Mouse (Mus musculus): ENCODE data around the gene Peg12. TPM values are rescaled to one million over a fixed set of nuclear protein-coding genes. Genes with fewer than 3 reads are reported as not detected.

Gene Peg12
- polyA plus RNA-seq (2015; fragmentation: Nextera tagmentation; extraction: Ambion mirVana): 56.3 and 66.0 TPM in 2 replicates

GRCm38 (mm10) chr7:62463878-62464755 lies at the start of gene Peg12:
Gene Peg12, minus strand, starts transcription at chr7:62464510.
- Histone ChIP-seq H3K27ac (peak within 1 kb of the TSS; percentile 91), H3K27me3 (no peaks in the 10 kb centered on the region), H3K9me3 (replicated peaks) (peaks cover 21% of the 10 kb centered on the region), H3K4me3 (peak within 1 kb of the TSS; percentile 62), H3K36me3 (ENCODE audit: poor library complexity, severe bottlenecking) (no peaks in the 10 kb centered on the region), H3K4me1 (0 out of 2 replicates have a peak, but pooled peaks cover 10% of the 10 kb centered on the region), H3K4me2 (peak within 1 kb of the TSS; percentile 62), H3K9ac (peak within 1 kb of the TSS; percentile 85)
- WGBS: 17% methylated on average over 66 of the region's 82 CpGs
- ATAC-seq: peak; percentile 77

DNA sequence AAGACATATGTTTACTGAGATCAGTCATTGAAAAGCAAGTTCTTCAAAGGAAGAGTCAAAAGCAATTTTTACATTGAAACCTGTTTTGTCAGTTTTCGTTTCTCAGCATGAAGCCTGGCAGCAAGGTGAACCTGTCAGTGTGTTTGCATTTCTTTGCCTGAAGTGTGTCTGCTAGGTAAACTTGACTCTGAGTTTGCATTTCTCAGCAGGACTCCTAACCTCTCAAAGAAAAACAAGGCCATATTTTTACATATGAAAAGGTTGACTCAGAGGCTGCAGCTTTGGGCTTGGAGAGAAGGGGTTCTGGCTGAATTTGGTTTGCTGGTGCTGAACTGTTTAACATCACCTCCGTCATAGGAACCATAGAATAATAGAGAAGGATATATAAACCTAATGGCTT lies 21.8 kb upstream of the Peg12 start:
- H3K27me3 ChIP-seq: no peaks in the 10 kb centered on the region
- H3K4me3 ChIP-seq: no peak overlapping the region
- no peaks in the 10 kb centered on the region for H3K36me3 ChIP-seq (ENCODE audit: poor library complexity, severe bottlenecking)
- no peak overlapping the region for H3K27ac ChIP-seq
- H3K4me2 ChIP-seq: no peak overlapping the region
- no peaks in the 10 kb centered on the region for H3K9me3 ChIP-seq (replicated peaks)
- WGBS: 31% methylated on average over 2 of the region's 2 CpGs
- H3K9ac ChIP-seq: no peak overlapping the region
- H3K4me1 ChIP-seq: no peaks in the 10 kb centered on the region
- no peak for ATAC-seq

DNA sequence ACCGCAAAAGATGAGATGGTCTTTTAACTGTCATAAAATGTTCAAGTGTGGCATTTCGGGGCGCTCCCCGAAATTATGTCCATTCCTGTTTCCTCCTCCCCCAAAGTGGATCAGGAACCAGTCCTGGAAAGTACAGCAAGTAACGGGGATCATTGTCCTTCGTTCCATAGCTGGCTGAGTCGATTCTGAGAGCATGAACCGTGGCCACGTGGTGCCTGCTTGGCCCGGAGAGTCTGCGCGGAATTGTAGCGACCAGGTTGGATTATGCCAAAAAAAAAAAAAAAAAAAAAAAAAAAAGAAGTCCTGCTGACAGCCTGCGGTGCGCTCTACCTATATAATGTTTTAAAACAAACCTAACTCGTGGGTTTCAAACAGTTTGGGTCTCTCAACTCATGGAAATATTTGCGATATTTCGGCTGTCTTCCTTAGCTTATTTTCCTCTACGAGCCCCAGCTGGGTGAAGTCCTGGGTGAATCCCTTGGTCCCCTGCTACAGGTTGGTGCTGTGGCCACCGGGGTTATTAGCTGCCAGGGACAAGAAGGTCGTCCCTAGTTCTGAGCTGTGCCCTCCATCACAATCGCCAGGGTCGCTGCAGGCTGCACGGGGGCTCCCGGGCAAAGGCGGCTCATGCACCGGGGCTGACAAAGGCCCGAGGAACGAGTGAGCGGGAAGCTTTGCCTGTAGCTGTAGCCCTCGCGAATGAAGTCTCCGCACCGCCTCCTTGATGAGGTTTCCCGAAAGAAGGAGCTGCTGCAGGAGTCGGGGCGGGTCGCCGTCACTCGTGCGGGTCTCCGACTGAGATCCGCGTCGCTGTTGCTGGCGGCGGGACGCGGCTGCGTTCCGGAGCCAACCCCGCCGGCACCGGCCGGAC lies 1.1 kb downstream of the Peg12 start:
- peak; percentile 46 for ATAC-seq
- WGBS: 27% methylated on average over 55 of the region's 55 CpGs

GRCm38 (mm10) chr7:62462229-62463006 lies 1.9 kb downstream of the Peg12 start:
- H3K4me1 ChIP-seq: 0 out of 2 replicates have a peak, but pooled peaks cover 10% of the 10 kb centered on the region
- no peaks in the 10 kb centered on the region for H3K36me3 ChIP-seq (ENCODE audit: poor library complexity, severe bottlenecking)
- H3K9ac ChIP-seq: peak overlapping the region; percentile 85
- H3K9me3 ChIP-seq (replicated peaks): peaks cover 21% of the 10 kb centered on the region
- 30% methylated on average over 13 of the region's 13 CpGs for WGBS
- peak overlapping the region; percentile 62 for H3K4me2 ChIP-seq
- peak overlapping the region; percentile 62 for H3K4me3 ChIP-seq
- H3K27me3 ChIP-seq: no peaks in the 10 kb centered on the region
- peak overlapping the region; percentile 91 for H3K27ac ChIP-seq
- peak; percentile 76 for ATAC-seq

More for the DNA sequence above, 1.1 kb downstream of the Peg12 start:
- Histone ChIP-seq H3K4me3 (peak overlapping the region; percentile 62), H3K4me1 (0 out of 2 replicates have a peak, but pooled peaks cover 10% of the 10 kb centered on the region), H3K27me3 (no peaks in the 10 kb centered on the region), H3K36me3 (ENCODE audit: poor library complexity, severe bottlenecking) (no peaks in the 10 kb centered on the region), H3K4me2 (peak overlapping the region; percentile 62), H3K27ac (peak overlapping the region; percentile 91), H3K9me3 (replicated peaks) (peaks cover 21% of the 10 kb centered on the region), H3K9ac (peak overlapping the region; percentile 85)

- ATAC-seq: no peak
- H3K9ac ChIP-seq: no peak overlapping the region
- WGBS: 25% methylated on average over 2 of the region's 2 CpGs
Observed at GRCm38 (mm10) chr7:62452353-62452752, 12.0 kb downstream of the Peg12 start.

GRCm38 (mm10) chr7:62445431-62446165 lies 18.7 kb downstream of the Peg12 start:
- Histone ChIP-seq H3K9me3 (replicated peaks) (0 out of 2 replicates have a peak, but pooled peaks cover 10% of the 10 kb centered on the region), H3K36me3 (ENCODE audit: poor library complexity, severe bottlenecking) (no peaks in the 10 kb centered on the region), H3K4me3 (no peak overlapping the region), H3K27ac (peak overlapping the region; percentile 35), H3K27me3 (no peaks in the 10 kb centered on the region), H3K4me2 (no peak overlapping the region), H3K9ac (no peak overlapping the region), H3K4me1 (peaks cover 6% of the 10 kb centered on the region)
- ATAC-seq: peak; percentile 65; the same call in 1 of the 2 replicates

More at GRCm38 (mm10) chr7:62452353-62452752, 12.0 kb downstream of the Peg12 start:
- Histone ChIP-seq H3K27ac (no peak overlapping the region), H3K4me1 (no peaks in the 10 kb centered on the region), H3K4me2 (no peak overlapping the region), H3K27me3 (no peaks in the 10 kb centered on the region), H3K36me3 (ENCODE audit: poor library complexity, severe bottlenecking) (no peaks in the 10 kb centered on the region), H3K4me3 (no peak overlapping the region), H3K9me3 (replicated peaks) (no peaks in the 10 kb centered on the region; the same call in 1 of the 2 replicates)

GRCm38 (mm10) chr7:62436394-62436793 lies 27.9 kb downstream of the Peg12 start:
- H3K4me1 ChIP-seq: no peaks in the 10 kb centered on the region
- H3K9ac ChIP-seq: no peak overlapping the region
- H3K27ac ChIP-seq: no peak overlapping the region
- H3K27me3 ChIP-seq: no peaks in the 10 kb centered on the region
- WGBS: 52% methylated on average over 2 of the region's 2 CpGs
- H3K9me3 ChIP-seq (replicated peaks): 0 out of 2 replicates have a peak, but pooled peaks cover 6% of the 10 kb centered on the region
- H3K4me2 ChIP-seq: no peak overlapping the region
- H3K4me3 ChIP-seq: no peak overlapping the region
- no peaks in the 10 kb centered on the region for H3K36me3 ChIP-seq (ENCODE audit: poor library complexity, severe bottlenecking)
- no peak for ATAC-seq

DNA sequence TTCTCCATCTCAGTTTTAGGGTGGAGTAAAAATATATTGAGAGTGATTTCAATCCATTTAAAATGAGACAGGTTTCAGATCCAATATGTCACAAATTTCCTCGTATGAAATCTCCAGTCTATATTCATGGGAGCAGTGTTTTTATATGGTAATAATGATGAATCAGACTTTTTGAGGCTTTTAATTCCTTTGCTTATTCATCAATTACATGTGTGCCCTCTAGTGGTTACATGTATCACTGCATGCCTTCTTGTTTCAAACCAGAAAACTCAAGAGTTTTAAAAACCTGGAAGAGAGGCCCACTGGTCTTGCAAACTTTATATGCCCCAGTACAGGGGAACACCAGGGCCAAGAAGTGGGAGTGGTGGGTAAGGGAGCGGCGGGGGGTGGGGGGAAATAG lies 31.1 kb downstream of the Peg12 start:
- ATAC-seq: no peak

GRCm38 (mm10) chr7:62428337-62428736 lies 36.0 kb downstream of the Peg12 start:
- H3K27ac ChIP-seq: no peak overlapping the region
- no peaks in the 10 kb centered on the region for H3K27me3 ChIP-seq
- H3K4me3 ChIP-seq: no peak overlapping the region
- 23% methylated on average over 8 of the region's 8 CpGs for WGBS
- H3K4me2 ChIP-seq: no peak overlapping the region
- H3K9me3 ChIP-seq (replicated peaks): 0 out of 2 replicates have a peak, but pooled peaks cover 6% of the 10 kb centered on the region
- no peaks in the 10 kb centered on the region for H3K4me1 ChIP-seq
- no peak overlapping the region for H3K9ac ChIP-seq
- no peaks in the 10 kb centered on the region for H3K36me3 ChIP-seq (ENCODE audit: poor library complexity, severe bottlenecking)
- ATAC-seq: no peak

More for the DNA sequence above, 31.1 kb downstream of the Peg12 start:
- no peaks in the 10 kb centered on the region for H3K27me3 ChIP-seq
- no peak overlapping the region for H3K9ac ChIP-seq
- 28% methylated on average over 3 of the region's 3 CpGs for WGBS
- H3K4me2 ChIP-seq: no peak overlapping the region
- no peaks in the 10 kb centered on the region for H3K36me3 ChIP-seq (ENCODE audit: poor library complexity, severe bottlenecking)
- no peak overlapping the region for H3K4me3 ChIP-seq
- no peak overlapping the region for H3K27ac ChIP-seq
- H3K9me3 ChIP-seq (replicated peaks): 0 out of 2 replicates have a peak, but pooled peaks cover 6% of the 10 kb centered on the region
- no peaks in the 10 kb centered on the region for H3K4me1 ChIP-seq

GRCm38 (mm10) chr7:62423210-62423609 lies 41.1 kb downstream of the Peg12 start:
- peak overlapping the region; percentile 31 for H3K4me3 ChIP-seq
- peak overlapping the region; percentile 53 for H3K9ac ChIP-seq
- no peak; the same call in 1 of the 2 replicates for ATAC-seq
- no peaks in the 10 kb centered on the region for H3K36me3 ChIP-seq (ENCODE audit: poor library complexity, severe bottlenecking)
- no peaks in the 10 kb centered on the region for H3K27me3 ChIP-seq
- H3K9me3 ChIP-seq (replicated peaks): peaks cover 18% of the 10 kb centered on the region
- H3K4me2 ChIP-seq: peak overlapping the region; percentile 48
- peak overlapping the region; percentile 78 for H3K27ac ChIP-seq
- 35% methylated on average over 4 of the region's 4 CpGs for WGBS
- no peaks in the 10 kb centered on the region for H3K4me1 ChIP-seq

All from forebrain, embryonic 13.5 days (tissue).